Mouse (Mus musculus) bone marrow macrophage, adult 2 months (primary cell): Measurements from ENCODE around the gene Tex14.

Experiments
- CTCF ChIP-seq: IDR thresholded peaks from 2 replicates; pipeline ENCODE4 v1.5.1; 2012; ENCODE audit warnings: low read depth, mild to moderate bottlenecking, low read length, moderate library complexity
- POLR2A ChIP-seq: IDR thresholded peaks from 2 replicates; pipeline ENCODE4 v1.6.1; 2012; ENCODE audit warnings: mild to moderate bottlenecking, low read depth, low read length, borderline replicate concordance

DNA sequence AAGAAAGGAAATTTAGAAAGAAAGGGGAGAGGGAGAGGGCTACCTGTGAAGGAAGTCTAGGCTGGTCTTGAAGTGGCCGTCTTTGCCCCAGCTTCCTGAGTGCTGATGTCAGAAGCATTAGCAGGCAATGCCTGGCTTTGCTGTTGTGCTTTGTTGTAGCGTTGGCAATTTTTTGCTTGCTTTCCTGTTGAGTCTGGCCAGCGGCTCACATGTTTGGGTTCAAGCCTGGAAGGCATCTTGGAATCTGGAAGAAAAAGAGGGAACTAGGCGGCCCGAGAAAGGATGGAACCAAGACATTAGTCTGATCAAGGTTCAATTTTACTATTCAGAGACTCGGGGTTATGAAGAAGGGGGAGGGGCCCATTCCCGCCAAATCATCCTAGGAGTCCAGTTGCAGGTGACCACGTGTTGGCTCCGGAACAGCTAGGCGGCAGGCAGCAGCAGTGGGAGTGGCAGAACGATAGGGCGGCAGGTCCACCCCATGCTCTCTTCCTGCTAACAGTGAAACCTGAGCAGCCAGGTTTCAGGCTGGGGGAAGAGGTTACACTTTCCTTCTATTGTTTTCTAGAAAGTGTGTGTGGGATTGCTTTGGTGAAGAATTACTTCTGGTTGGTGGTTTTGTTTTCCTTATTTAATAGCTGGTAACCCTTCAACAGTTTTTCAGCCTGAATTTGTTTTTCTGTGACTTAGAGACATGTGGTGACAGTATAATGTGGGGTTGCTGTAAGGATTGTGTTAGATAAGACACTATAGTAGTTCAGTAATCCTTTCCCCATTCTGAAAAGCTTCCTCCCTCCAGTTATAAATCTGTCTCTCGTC is 48.6 kb downstream of the Tex14 start:
- no peak for TF ChIP-seq CTCF
- no peak for TF ChIP-seq POLR2A
